In genomic region chr19:46482896-46483516, GRCm38 (mm10) we compare ENCODE assay signal across 8 mouse cellular contexts. TPM values are rescaled to one million over a fixed set of nuclear protein-coding genes. Genes with fewer than 3 reads are reported as not detected.
DNase-seq lines count a peak whose midpoint lies in the region; ATAC-seq and TF ChIP-seq lines count a peak whose summit lies in the region.

No protein-coding gene starts in this region.

- no peak overlapping the region for H3K9ac ChIP-seq in forebrain, embryonic 12.5 days
- no peak overlapping the region for H3K9ac ChIP-seq in neural tube, embryonic 15.5 days (replicated peaks)
- no peak overlapping the region for H3K9ac ChIP-seq in intestine, postnatal 0 days (ENCODE audit: low read depth, low read length)
- H3K9ac ChIP-seq in stomach, embryonic 15.5 days: no peak overlapping the region
- no peak overlapping the region for H3K9ac ChIP-seq in forebrain, embryonic 16.5 days (replicated peaks; ENCODE audit: low read depth, low read length)

- no peak overlapping the region for H3K4me2 ChIP-seq in forebrain, embryonic 12.5 days
- no peak overlapping the region for H3K4me2 ChIP-seq in neural tube, embryonic 15.5 days
- no peak overlapping the region for H3K4me2 ChIP-seq in intestine, postnatal 0 days (replicated peaks; ENCODE audit: low read depth)
- H3K4me2 ChIP-seq in stomach, embryonic 15.5 days: no peak overlapping the region
- no peak overlapping the region for H3K4me2 ChIP-seq in forebrain, embryonic 16.5 days (ENCODE audit: low read length)

- peak; percentile 55 for TF ChIP-seq CTCF in intestine, postnatal 0 days (IDR thresholded peaks at IDR 0.05; ENCODE audit: low read depth)

- no peak overlapping the region for H3K4me3 ChIP-seq in forebrain, embryonic 10.5 days
- no peak overlapping the region for H3K4me3 ChIP-seq in forebrain, embryonic 12.5 days (replicated peaks)
- no peak overlapping the region for H3K4me3 ChIP-seq in neural tube, embryonic 15.5 days (replicated peaks)
- no peak overlapping the region for H3K4me3 ChIP-seq in intestine, postnatal 0 days (ENCODE audit: low read depth, low read length)
- H3K4me3 ChIP-seq in stomach, embryonic 15.5 days (replicated peaks): no peak overlapping the region
- H3K4me3 ChIP-seq in forebrain, embryonic 16.5 days (replicated peaks; ENCODE audit: low read length): no peak overlapping the region

- no peak for DNase-seq in forebrain, embryonic 10.5 days (ENCODE audit: extremely low spot score, low spot score)
- DNase-seq in neural tube, embryonic 10.5 days (ENCODE audit: extremely low spot score, low spot score): no peak
- DNase-seq in right cerebral cortex, postnatal 25 days: no peak

- H3K9me3 ChIP-seq in forebrain, embryonic 10.5 days: no peaks in the 10 kb centered on the region
- no peaks in the 10 kb centered on the region for H3K9me3 ChIP-seq in forebrain, embryonic 12.5 days
- no peaks in the 10 kb centered on the region for H3K9me3 ChIP-seq in neural tube, embryonic 15.5 days (replicated peaks)
- H3K9me3 ChIP-seq in intestine, postnatal 0 days (ENCODE audit: control insufficient read depth): no peaks in the 10 kb centered on the region
- no peaks in the 10 kb centered on the region for H3K9me3 ChIP-seq in stomach, embryonic 15.5 days
- H3K9me3 ChIP-seq in forebrain, embryonic 16.5 days (ENCODE audit: control insufficient read depth, low read length): no peaks in the 10 kb centered on the region

- H3K4me1 ChIP-seq in forebrain, embryonic 10.5 days: peaks cover 96% of the 10 kb centered on the region
- H3K4me1 ChIP-seq in forebrain, embryonic 12.5 days: peaks cover 42% of the 10 kb centered on the region
- H3K4me1 ChIP-seq in neural tube, embryonic 15.5 days: peaks cover 43% of the 10 kb centered on the region
- peaks cover 34% of the 10 kb centered on the region for H3K4me1 ChIP-seq in intestine, postnatal 0 days (replicated peaks; ENCODE audit: control insufficient read depth, insufficient read depth, low read length)
- H3K4me1 ChIP-seq in stomach, embryonic 15.5 days: peaks cover 77% of the 10 kb centered on the region
- H3K4me1 ChIP-seq in forebrain, embryonic 16.5 days (replicated peaks; ENCODE audit: control insufficient read depth, insufficient read depth, low read length): peaks cover 19% of the 10 kb centered on the region

- H3K27ac ChIP-seq in forebrain, embryonic 10.5 days: peak overlapping the region; percentile 56
- H3K27ac ChIP-seq in forebrain, embryonic 12.5 days: no peak overlapping the region
- peak overlapping the region; percentile 24; the same call in 1 of the 2 replicates for H3K27ac ChIP-seq in neural tube, embryonic 15.5 days (replicated peaks)
- H3K27ac ChIP-seq in intestine, postnatal 0 days (ENCODE audit: low read depth, low read length): peak overlapping the region; percentile 21; the same call in 1 of the 2 replicates
- peak overlapping the region; percentile 26 for H3K27ac ChIP-seq in stomach, embryonic 15.5 days
- H3K27ac ChIP-seq in forebrain, embryonic 16.5 days (ENCODE audit: low read length): no peak overlapping the region

- WGBS in forebrain, embryonic 10.5 days: 32% methylated on average over 17 of the region's 17 CpGs
- 31% methylated on average over 17 of the region's 17 CpGs for WGBS in forebrain, embryonic 12.5 days
- WGBS in neural tube, embryonic 15.5 days: 63% methylated on average over 17 of the region's 17 CpGs
- 55% methylated on average over 17 of the region's 17 CpGs for WGBS in intestine, postnatal 0 days
- WGBS in stomach, embryonic 15.5 days: 42% methylated on average over 17 of the region's 17 CpGs
- 34% methylated on average over 17 of the region's 17 CpGs for WGBS in forebrain, embryonic 16.5 days

- no peaks in the 10 kb centered on the region for H3K27me3 ChIP-seq in forebrain, embryonic 10.5 days (ENCODE audit: poor library complexity, severe bottlenecking)
- H3K27me3 ChIP-seq in forebrain, embryonic 12.5 days: no peaks in the 10 kb centered on the region
- H3K27me3 ChIP-seq in neural tube, embryonic 15.5 days (replicated peaks): no peaks in the 10 kb centered on the region
- no peaks in the 10 kb centered on the region for H3K27me3 ChIP-seq in intestine, postnatal 0 days (replicated peaks; ENCODE audit: control insufficient read depth, insufficient read depth, low read length)
- H3K27me3 ChIP-seq in stomach, embryonic 15.5 days (replicated peaks): no peaks in the 10 kb centered on the region
- no peaks in the 10 kb centered on the region for H3K27me3 ChIP-seq in forebrain, embryonic 16.5 days (replicated peaks; ENCODE audit: control insufficient read depth, insufficient read depth, low read length)

- no peak for ATAC-seq in forebrain, embryonic 12.5 days (ENCODE audit: low FRiP score)
- ATAC-seq in neural tube, embryonic 15.5 days (ENCODE audit: low FRiP score): no peak
- ATAC-seq in intestine, postnatal 0 days: no peak
- ATAC-seq in stomach, embryonic 15.5 days (ENCODE audit: insufficient read depth, low FRiP score, low read depth): no peak
- no peak for ATAC-seq in forebrain, embryonic 16.5 days

- H3K36me3 ChIP-seq in forebrain, embryonic 10.5 days (replicated peaks): peaks cover 74% of the 10 kb centered on the region
- peaks cover 56% of the 10 kb centered on the region for H3K36me3 ChIP-seq in forebrain, embryonic 12.5 days (replicated peaks)
- peaks cover 23% of the 10 kb centered on the region; the same call in 1 of the 2 replicates for H3K36me3 ChIP-seq in neural tube, embryonic 15.5 days
- peaks cover 13% of the 10 kb centered on the region; the same call in 1 of the 2 replicates for H3K36me3 ChIP-seq in intestine, postnatal 0 days (ENCODE audit: control insufficient read depth, insufficient read depth)
- peaks cover 10% of the 10 kb centered on the region; the same call in 1 of the 2 replicates for H3K36me3 ChIP-seq in stomach, embryonic 15.5 days
- 0 out of 2 replicates have a peak, but pooled peaks cover 5% of the 10 kb centered on the region for H3K36me3 ChIP-seq in forebrain, embryonic 16.5 days (ENCODE audit: control insufficient read depth, insufficient read depth)

RNA-seq across cellular contexts. Expression of gene Trim8, which starts 18.5 kb away (rescaled TPM):
- polyA plus RNA-seq in forebrain, embryonic 10.5 days (2016; fragmentation: Nextera tagmentation; extraction: Ambion mirVana): 16.6 and 19.3 TPM in 2 replicates
- polyA plus RNA-seq in forebrain, embryonic 12.5 days (2016; fragmentation: Nextera tagmentation; extraction: Ambion mirVana): 33.9 and 35.1 TPM in 2 replicates
- polyA plus RNA-seq in neural tube, embryonic 15.5 days (2015; fragmentation: Nextera tagmentation; extraction: Ambion mirVana): 23.5 and 25.5 TPM in 2 replicates
- polyA plus RNA-seq in intestine, postnatal 0 days (2015; fragmentation: Nextera tagmentation; extraction: Ambion mirVana): 16.7 and 17.1 TPM in 2 replicates
- polyA plus RNA-seq in stomach, embryonic 15.5 days (2015; fragmentation: Nextera tagmentation; extraction: Ambion mirVana): 20.4 and 20.9 TPM in 2 replicates
- polyA plus RNA-seq in forebrain, embryonic 16.5 days (2015; fragmentation: Nextera tagmentation; extraction: Ambion mirVana): 24.5 and 27.7 TPM in 2 replicates

Comparison
In these comparisons a context has a peak if more than half of its experiments do, and no peak if none do; other contexts are left out.
1. H3K27ac ChIP-seq: peak in forebrain, embryonic 10.5 days (single experiment), neural tube, embryonic 15.5 days (single experiment), intestine, postnatal 0 days (single experiment) and stomach, embryonic 15.5 days (single experiment); none in forebrain, embryonic 12.5 days (single experiment) and forebrain, embryonic 16.5 days (single experiment).